Mouse (Mus musculus): Measurements from ENCODE around the gene Hmgcll1. TPM values are rescaled to one million over a fixed set of nuclear protein-coding genes. Genes with fewer than 3 reads are reported as not detected.
A peak's percentile ranks its signal among the peaks of the same experiment; 100 is the strongest.
"Not testable (repeated sequence)": the region's sequence is repeated elsewhere in the genome, so short reads cannot be mapped to it uniquely, and the experiment has no call there.

Gene Hmgcll1
- polyA plus RNA-seq, 1 experiment from 2014 or later: 8.8 TPM

GRCm38 (mm10) chr9:76091561-76091960, 76.9 kb downstream of the Hmgcll1 start:
- Histone ChIP-seq H3K27me3 (no peaks in the 10 kb centered on the region), H3K9me3 (no peaks in the 10 kb centered on the region), H3K36me3 (no peaks in the 10 kb centered on the region), H3K27ac (no peak overlapping the region), H3K4me2 (no peak overlapping the region), H3K4me1 (0 out of 2 replicates have a peak, but pooled peaks cover 3% of the 10 kb centered on the region), H3K9ac (no peak overlapping the region), H3K4me3 (no peak overlapping the region)
- no peak for ATAC-seq (ENCODE audit: borderline replicate concordance, extremely low read depth, low FRiP score, low TSS enrichment)
- 37% methylated on average over 2 of the region's 2 CpGs for WGBS

GRCm38 (mm10) chr9:76097221-76097620, 82.6 kb downstream of the Hmgcll1 start:
- ATAC-seq (ENCODE audit: borderline replicate concordance, extremely low read depth, low FRiP score, low TSS enrichment): no peak
- H3K4me2 ChIP-seq: no peak overlapping the region
- no peak overlapping the region for H3K9ac ChIP-seq
- no peak overlapping the region for H3K27ac ChIP-seq
- H3K4me1 ChIP-seq: 0 out of 2 replicates have a peak, but pooled peaks cover 2% of the 10 kb centered on the region
- H3K4me3 ChIP-seq: no peak overlapping the region
- 77% methylated on average over 5 of the region's 5 CpGs for WGBS
- H3K27me3 ChIP-seq: no peaks in the 10 kb centered on the region
- H3K36me3 ChIP-seq: no peaks in the 10 kb centered on the region
- no peaks in the 10 kb centered on the region for H3K9me3 ChIP-seq

GRCm38 (mm10) chr9:76099981-76100380, 85.3 kb downstream of the Hmgcll1 start:
- WGBS: 60% methylated on average over 3 of the region's 3 CpGs

GRCm38 (mm10) chr9:76104416-76104815, 89.8 kb downstream of the Hmgcll1 start:
- not testable (repeated sequence) for H3K9me3 ChIP-seq; H3K27ac ChIP-seq; H3K4me1 ChIP-seq; H3K27me3 ChIP-seq; H3K4me3 ChIP-seq; H3K9ac ChIP-seq; H3K36me3 ChIP-seq; ATAC-seq (ENCODE audit: borderline replicate concordance, extremely low read depth, low FRiP score, low TSS enrichment); H3K4me2 ChIP-seq
- 60% methylated on average over 1 of the region's 1 CpGs for WGBS

More at GRCm38 (mm10) chr9:76099981-76100380, 85.3 kb downstream of the Hmgcll1 start:
- Histone ChIP-seq H3K9ac (no peak overlapping the region), H3K9me3 (no peaks in the 10 kb centered on the region), H3K36me3 (no peaks in the 10 kb centered on the region), H3K27me3 (no peaks in the 10 kb centered on the region), H3K27ac (0 out of 2 replicates have a peak overlapping the region, but pooled peaks have one; percentile 6), H3K4me3 (no peak overlapping the region), H3K4me1 (no peaks in the 10 kb centered on the region), H3K4me2 (no peak overlapping the region)
- ATAC-seq (ENCODE audit: borderline replicate concordance, extremely low read depth, low FRiP score, low TSS enrichment): no peak

- Histone ChIP-seq H3K4me3 (no peak overlapping the region), H3K4me1 (no peaks in the 10 kb centered on the region), H3K9me3 (no peaks in the 10 kb centered on the region), H3K27ac (no peak overlapping the region), H3K27me3 (no peaks in the 10 kb centered on the region), H3K9ac (no peak overlapping the region), H3K36me3 (no peaks in the 10 kb centered on the region), H3K4me2 (no peak overlapping the region)
- no peak for ATAC-seq (ENCODE audit: borderline replicate concordance, extremely low read depth, low FRiP score, low TSS enrichment)
- WGBS: 78% methylated on average over 5 of the region's 5 CpGs
These were observed 90.2 kb downstream of the Hmgcll1 start for GRCm38 (mm10) chr9:76104846-76105245.

GRCm38 (mm10) chr9:76122888-76123287, 108.2 kb downstream of the Hmgcll1 start:
- H3K9ac ChIP-seq: not testable (repeated sequence)
- 0% methylated on average over 2 of the region's 2 CpGs for WGBS

GRCm38 (mm10) chr9:76124249-76124648, 109.6 kb downstream of the Hmgcll1 start:
- WGBS: 70% methylated on average over 4 of the region's 4 CpGs
- Histone ChIP-seq H3K4me1 (no peaks in the 10 kb centered on the region), H3K4me2 (no peak overlapping the region), H3K9me3 (no peaks in the 10 kb centered on the region), H3K4me3 (no peak overlapping the region), H3K27me3 (no peaks in the 10 kb centered on the region), H3K36me3 (no peaks in the 10 kb centered on the region), H3K9ac (no peak overlapping the region), H3K27ac (no peak overlapping the region)
- no peak for ATAC-seq (ENCODE audit: borderline replicate concordance, extremely low read depth, low FRiP score, low TSS enrichment)

More at GRCm38 (mm10) chr9:76122888-76123287, 108.2 kb downstream of the Hmgcll1 start:
- not testable (repeated sequence) for H3K27me3 ChIP-seq; H3K4me3 ChIP-seq; H3K36me3 ChIP-seq; H3K4me1 ChIP-seq; ATAC-seq (ENCODE audit: borderline replicate concordance, extremely low read depth, low FRiP score, low TSS enrichment); H3K4me2 ChIP-seq; H3K9me3 ChIP-seq; H3K27ac ChIP-seq

GRCm38 (mm10) chr9:76129353-76129752, 114.7 kb downstream of the Hmgcll1 start:
- ATAC-seq (ENCODE audit: borderline replicate concordance, extremely low read depth, low FRiP score, low TSS enrichment): no peak
- H3K27me3 ChIP-seq: no peaks in the 10 kb centered on the region
- H3K36me3 ChIP-seq: no peaks in the 10 kb centered on the region
- no peak overlapping the region for H3K4me2 ChIP-seq
- H3K9ac ChIP-seq: no peak overlapping the region
- H3K27ac ChIP-seq: no peak overlapping the region
- 65% methylated on average over 1 of the region's 1 CpGs for WGBS
- H3K4me1 ChIP-seq: no peaks in the 10 kb centered on the region
- H3K9me3 ChIP-seq: no peaks in the 10 kb centered on the region
- H3K4me3 ChIP-seq: no peak overlapping the region

GRCm38 (mm10) chr9:76134042-76134441, 119.4 kb downstream of the Hmgcll1 start:
- H3K27ac ChIP-seq: no peak overlapping the region
- 85% methylated on average over 6 of the region's 6 CpGs for WGBS
- ATAC-seq (ENCODE audit: borderline replicate concordance, extremely low read depth, low FRiP score, low TSS enrichment): no peak
- H3K36me3 ChIP-seq: no peaks in the 10 kb centered on the region
- H3K4me3 ChIP-seq: no peak overlapping the region
- H3K4me2 ChIP-seq: no peak overlapping the region
- no peaks in the 10 kb centered on the region for H3K27me3 ChIP-seq
- H3K9me3 ChIP-seq: no peaks in the 10 kb centered on the region
- peaks cover 9% of the 10 kb centered on the region; the same call in 1 of the 2 replicates for H3K4me1 ChIP-seq
- no peak overlapping the region for H3K9ac ChIP-seq

- no peak overlapping the region for H3K4me3 ChIP-seq
- H3K9me3 ChIP-seq: no peaks in the 10 kb centered on the region
- peaks cover 9% of the 10 kb centered on the region; the same call in 1 of the 2 replicates for H3K4me1 ChIP-seq
- H3K36me3 ChIP-seq: no peaks in the 10 kb centered on the region
- H3K27ac ChIP-seq: no peak overlapping the region
- ATAC-seq (ENCODE audit: borderline replicate concordance, extremely low read depth, low FRiP score, low TSS enrichment): 0 out of 2 replicates have a peak, but pooled peaks have one; percentile 35
- H3K27me3 ChIP-seq: no peaks in the 10 kb centered on the region
- WGBS: 74% methylated on average over 3 of the region's 3 CpGs
- no peak overlapping the region for H3K9ac ChIP-seq
- no peak overlapping the region for H3K4me2 ChIP-seq
These were observed 123.9 kb downstream of the Hmgcll1 start for GRCm38 (mm10) chr9:76138378-76139109.

- H3K27me3 ChIP-seq: no peaks in the 10 kb centered on the region
- WGBS: 63% methylated on average over 3 of the region's 3 CpGs
These were observed 130.9 kb downstream of the Hmgcll1 start for GRCm38 (mm10) chr9:76145593-76145992.

GRCm38 (mm10) chr9:76162446-76162845, 147.8 kb downstream of the Hmgcll1 start:
- Histone ChIP-seq H3K27me3 (no peaks in the 10 kb centered on the region), H3K4me2 (peak overlapping the region; percentile 33; the same call in 1 of the 2 replicates), H3K36me3 (no peaks in the 10 kb centered on the region), H3K9ac (no peak overlapping the region), H3K4me3 (no peak overlapping the region), H3K27ac (no peak overlapping the region), H3K4me1 (0 out of 2 replicates have a peak, but pooled peaks cover 4% of the 10 kb centered on the region), H3K9me3 (no peaks in the 10 kb centered on the region)
- WGBS: 35% methylated on average over 8 of the region's 8 CpGs
- ATAC-seq (ENCODE audit: borderline replicate concordance, extremely low read depth, low FRiP score, low TSS enrichment): no peak

More at GRCm38 (mm10) chr9:76145593-76145992, 130.9 kb downstream of the Hmgcll1 start:
- H3K4me1 ChIP-seq: no peaks in the 10 kb centered on the region
- H3K4me3 ChIP-seq: no peak overlapping the region
- H3K9ac ChIP-seq: no peak overlapping the region
- ATAC-seq (ENCODE audit: borderline replicate concordance, extremely low read depth, low FRiP score, low TSS enrichment): no peak
- H3K27ac ChIP-seq: no peak overlapping the region
- no peaks in the 10 kb centered on the region for H3K9me3 ChIP-seq
- no peak overlapping the region for H3K4me2 ChIP-seq
- H3K36me3 ChIP-seq: no peaks in the 10 kb centered on the region
